Mouse (Mus musculus): ENCODE measurements around the gene Olfr1480.

Olfr1480 gene

GRCm38 (mm10) chr19:13527613-13528012, at the start of gene Olfr1480:
Olfr1480 (plus strand) TSS chr19:13527913.
- DNase-seq (ENCODE audit: low spot score) = no peak

GRCm38 (mm10) chr19:13480096-13480495, 47.6 kb upstream of the Olfr1480 start, which contains the start of gene Olfr1475:
Olfr1475 (minus strand) TSS chr19:13480196.
- DNase-seq (ENCODE audit: low spot score) = no peak

GRCm38 (mm10) chr19:13500246-13500645, 27.5 kb upstream of the Olfr1480 start, which contains the start of gene Olfr1477:
Olfr1477 (plus strand) TSS chr19:13500546.
- no peak for DNase-seq (ENCODE audit: low spot score)
